9 mouse cellular contexts compared by ENCODE assay signal in the genomic region with DNA sequence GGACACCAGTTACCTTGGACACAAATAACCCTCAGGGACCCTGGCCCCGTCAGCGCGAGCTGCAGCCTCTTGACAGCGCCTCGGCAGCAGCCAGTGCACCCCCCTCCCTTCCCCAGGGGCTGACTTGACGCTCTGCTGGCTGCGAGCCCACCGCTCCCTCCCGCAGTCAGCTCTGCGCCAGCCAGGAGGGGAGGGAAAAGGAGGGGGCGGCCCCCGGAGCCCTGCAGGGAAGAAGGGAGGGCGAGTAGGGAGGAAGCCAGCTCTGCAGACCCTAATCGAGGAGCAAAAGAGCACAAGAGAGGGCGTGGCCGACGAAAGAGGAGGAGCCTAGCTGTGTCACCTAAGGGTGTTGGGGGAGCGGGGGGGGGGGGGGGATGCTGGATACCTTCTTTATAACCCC. TPM values are rescaled to one million over a fixed set of nuclear protein-coding genes. Genes with fewer than 3 reads are reported as not detected.
A peak's percentile ranks its signal among the peaks of the same experiment; 100 is the strongest.
DNase-seq lines count a peak whose midpoint lies in the region; ATAC-seq lines count a peak whose summit lies in the region.
"Had no signal": no experiment of that assay in that cellular context is flagged by ENCODE, and none has a peak within 500 bp of the region (broad histone marks: within the 10 kb centered on the region; RNA-seq: fewer than 3 reads in every experiment).

No protein-coding gene starts in this region.

- H3K27me3 ChIP-seq in erythroblast, embryonic 14.5 days (ENCODE audit: control insufficient read depth), result peaks cover 26% of the 10 kb centered on the region
- H3K27me3 ChIP-seq in midbrain, embryonic 15.5 days (replicated peaks), result no peaks in the 10 kb centered on the region

- no peaks in the 10 kb centered on the region for H3K9me3 ChIP-seq in erythroblast, embryonic 14.5 days (ENCODE audit: control insufficient read depth, low read length)
- no peaks in the 10 kb centered on the region for H3K9me3 ChIP-seq in midbrain, embryonic 15.5 days

- ATAC-seq in erythroblast, adult 5-6 weeks (replicated peaks; ENCODE audit: low FRiP score, poor library complexity, severe bottlenecking), result no peak
- ATAC-seq in midbrain, embryonic 15.5 days (replicated peaks), result peak; percentile 31

- 0% methylated on average over 8 of the region's 18 CpGs for WGBS in midbrain, embryonic 15.5 days

- no peaks in the 10 kb centered on the region for H3K36me3 ChIP-seq in erythroblast, embryonic 14.5 days (ENCODE audit: control insufficient read depth)
- H3K36me3 ChIP-seq in midbrain, embryonic 15.5 days (replicated peaks), result no peaks in the 10 kb centered on the region

- peak overlapping the region; percentile 11 for H3K9ac ChIP-seq in midbrain, embryonic 15.5 days

- intact Hi-C loops in left cerebral cortex, postnatal 36 days (cut with DNase I), result loop anchor here (5.0 to 10.0 kb wide), 2 partner anchors 206 to 223 kb away; a partner anchor contains a TSS

- peak overlapping the region; percentile 30 for H3K4me3 ChIP-seq in erythroblast, embryonic 14.5 days (replicated peaks)
- peak overlapping the region; percentile 26 for H3K4me3 ChIP-seq in midbrain, embryonic 15.5 days

- peak; percentile 79 for DNase-seq in embryo, embryonic 10 days (ENCODE audit: low spot score)
- DNase-seq in gastrocnemius, postnatal 25 days, result peak; percentile 74
- DNase-seq in induced T-regulatory cell, adult 2 months (ENCODE audit: low read depth), result peak; percentile 59
- DNase-seq in left cerebral cortex, postnatal 36 days (ENCODE audit: low spot score in 2 of 2), result peak; percentile 53 to 59
- peak; percentile 85 for DNase-seq in testis, postnatal 10 days (ENCODE audit: low spot score)

- H3K4me1 ChIP-seq in erythroblast, embryonic 14.5 days (ENCODE audit: control insufficient read depth), result peaks cover 43% of the 10 kb centered on the region
- H3K4me1 ChIP-seq in midbrain, embryonic 15.5 days, result peaks cover 52% of the 10 kb centered on the region

- H3K27ac ChIP-seq in midbrain, embryonic 15.5 days, result peak overlapping the region; percentile 99
- H3K27ac ChIP-seq: macrophage had no signal

- peak overlapping the region; percentile 100 for H3K4me2 ChIP-seq in midbrain, embryonic 15.5 days

RNA-seq across cellular contexts. Expression of a gene that starts 33.2 kb away (rescaled TPM):
- polyA plus RNA-seq in erythroblast, embryonic 14.5 days (2012), result 1.3 and 1.8 TPM in 2 replicates
- 0.19 and 2.7 TPM in 2 replicates for total RNA-seq in erythroblast, adult 5-6 weeks (2015; ENCODE audit: low replicate concordance)
- total RNA-seq in erythroblast, adult 5-6 weeks (2017; ENCODE audit: low replicate concordance), result 1.3 TPM in 2 replicates
- total RNA-seq in gastrocnemius, postnatal 25 days (2021), result 10 to 100 TPM in 1 of 2 experiments, 1 to 10 TPM in 1; 7.8 to 14.3 TPM
- 10 to 100 TPM; 43.0 to 51.2 TPM for total RNA-seq in left cerebral cortex, postnatal 36 days (2021)
- 2.2 TPM in 2 replicates for polyA plus RNA-seq in midbrain, embryonic 15.5 days (2015; fragmentation: Nextera tagmentation; extraction: Ambion mirVana)
